Mouse (Mus musculus) heart, embryonic 16.5 days (tissue): ENCODE measurements around the gene Ppef1. TPM values are rescaled to one million over a fixed set of nuclear protein-coding genes. Genes with fewer than 3 reads are reported as not detected.

Experiments
- ATAC-seq: fragments of 200-750 bp; cut with Nextera tagmentation; replicated peaks from 2 replicates; pipeline ENCODE4 v1.8.0; 2017; ENCODE audit warnings: moderate number of reproducible peaks; ENCODE audit not compliant: insufficient read depth, low FRiP score; ENCODE audit errors: extremely low read depth
- H3K27ac ChIP-seq: fragments of 300-500 bp; sonication (generic); 2 replicates; pipeline ENCODE4 v1.5.1; 2014; ENCODE audit warnings: mild to moderate bottlenecking, low read length, control low read depth, moderate library complexity
- H3K27me3 ChIP-seq: fragments of 300-500 bp; sonication (generic); 2 replicates; pipeline ENCODE4 v1.6.1; 2014; ENCODE audit warnings: low read length, mixed read lengths; ENCODE audit not compliant: control insufficient read depth, insufficient read depth
- H3K36me3 ChIP-seq: fragments of 300-500 bp; sonication (generic); 2 replicates; pipeline ENCODE4 v1.6.1; 2014; ENCODE audit not compliant: control insufficient read depth, insufficient read depth
- H3K4me1 ChIP-seq: fragments of 300-500 bp; sonication (generic); 2 replicates; pipeline ENCODE4 v1.6.1; 2014; ENCODE audit warnings: low read length, mixed read lengths; ENCODE audit not compliant: control insufficient read depth, insufficient read depth
- H3K4me2 ChIP-seq: fragments of 300-500 bp; sonication (generic); 2 replicates; pipeline ENCODE4 v1.6.1; 2014; ENCODE audit warnings: low read depth, mild to moderate bottlenecking, control low read depth, low read length
- H3K4me3 ChIP-seq: fragments of 300-500 bp; sonication (generic); 2 replicates; pipeline ENCODE4 v1.5.1; 2014; ENCODE audit warnings: mild to moderate bottlenecking, control low read depth, low read length
- H3K9ac ChIP-seq: fragments of 300-500 bp; sonication (generic); 2 replicates; pipeline ENCODE4 v1.6.1; 2014; ENCODE audit warnings: low read length, control low read depth
- H3K9me3 ChIP-seq: fragments of 300-500 bp; sonication (generic); replicated peaks from 2 replicates; pipeline ENCODE4 v1.6.1; 2016; ENCODE audit warnings: low read length; ENCODE audit not compliant: control insufficient read depth
- WGBS: fragments of 180-500 bp; shearing (Covaris S2); extraction: QIAGEN DNeasy Blood & Tissue Kit; methylation state at CpG from one replicate; pipeline ENCODE4 v1.1.7; 2014; 5-methylcytosine and 5-hydroxymethylcytosine counted together
- polyA plus RNA-seq: library from polyadenylated mRNA; unstranded; fragments of >200 nt; fragmentation: Nextera tagmentation; extraction: Ambion mirVana; gene quantifications from 2 replicates; pipeline ENCODE4 v1.2.1, GENCODE M21; 2015

The Ppef1 gene
- polyA plus RNA-seq, 1 experiment from 2014 or later: not detected

- peaks cover 4% of the 10 kb centered on the region; the same call in 1 of the 2 replicates for H3K36me3 ChIP-seq
- no peaks in the 10 kb centered on the region for H3K9me3 ChIP-seq
- ATAC-seq: no peak
- no peaks in the 10 kb centered on the region for H3K27me3 ChIP-seq
- no peak overlapping the region for H3K27ac ChIP-seq
- 87% methylated on average over 4 of the region's 4 CpGs for WGBS
- no peak overlapping the region for H3K9ac ChIP-seq
- H3K4me3 ChIP-seq: no peak overlapping the region
- H3K4me1 ChIP-seq: peaks cover 9% of the 10 kb centered on the region; the same call in 1 of the 2 replicates
- no peak overlapping the region for H3K4me2 ChIP-seq
Measured at GRCm38 (mm10) chrX:160584148-160584838, 151.3 kb downstream of the Ppef1 start.

GRCm38 (mm10) chrX:160583589-160583988 is 152.0 kb downstream of the Ppef1 start:
- Histone ChIP-seq H3K4me2 (no peak overlapping the region), H3K27me3 (no peaks in the 10 kb centered on the region), H3K36me3 (peaks cover 4% of the 10 kb centered on the region; the same call in 1 of the 2 replicates), H3K4me1 (peaks cover 9% of the 10 kb centered on the region; the same call in 1 of the 2 replicates), H3K9ac (no peak overlapping the region), H3K27ac (no peak overlapping the region), H3K9me3 (no peaks in the 10 kb centered on the region), H3K4me3 (no peak overlapping the region)
- 57% methylated on average over 5 of the region's 5 CpGs for WGBS
- no peak; the same call in 1 of the 2 replicates for ATAC-seq

Other genes with a start within 250 kb of the Ppef1 start
- 20.0 and 23.8 TPM in 2 replicates for gene Phka2, start 233.6 kb downstream of the Ppef1 start, polyA plus RNA-seq
- gene Rs1, start 32.2 kb upstream of the Ppef1 start, polyA plus RNA-seq: 0.02 TPM in 1 of 2 replicates, not detected in the other
- gene Gja6, start 171.3 kb upstream of the Ppef1 start, polyA plus RNA-seq: 0.14 TPM in 1 of 2 replicates, not detected in the other